Mouse (Mus musculus) urinary bladder, postnatal 14 days (tissue): ENCODE measurements at regions not wholly inside any gene's neighbourhood (a gene's known extent, or its start where the extent isn't known, plus 50 kb on each side); places are given as distances from the start of the nearest gene placed in this dataset.

Experiments used
- DNase-seq: peaks from one replicate; pipeline ENCODE4 v3.0.0; 2021; ENCODE audit warnings: low spot score

- DNase-seq: no peak
Measured at GRCm38 (mm10) chr4:71811444-71811843, 53.7 kb upstream of the Gm11232 start.

- DNase-seq: no peak
Measured at GRCm38 (mm10) chr4:71808271-71808670, 50.5 kb upstream of the Gm11232 start.
